Comparison of ENCODE assay signal across 10 mouse cellular contexts in genomic region chr1:79449943-79450342, GRCm38 (mm10). TPM values are rescaled to one million over a fixed set of nuclear protein-coding genes. Genes with fewer than 3 reads are reported as not detected.
DNase-seq lines count a peak whose midpoint lies in the region; ATAC-seq and TF ChIP-seq lines count a peak whose summit lies in the region.
"Had no signal": no experiment of that assay in that cellular context is flagged by ENCODE, and none has a peak within 500 bp of the region (broad histone marks: within the 10 kb centered on the region; RNA-seq: fewer than 3 reads in every experiment).

No protein-coding gene starts in this region.

- 25% methylated on average over 6 of the region's 6 CpGs for WGBS in liver, embryonic 11.5 days
- 33% methylated on average over 6 of the region's 6 CpGs for WGBS in liver, postnatal 0 days (ENCODE audit: insufficient replicate concordance)
- WGBS in limb, embryonic 12.5 days = 27% methylated on average over 6 of the region's 6 CpGs

- no peak overlapping the region for H3K4me3 ChIP-seq in liver, embryonic 11.5 days (ENCODE audit: low read depth, low read length)
- no peak overlapping the region for H3K4me3 ChIP-seq in liver, postnatal 0 days (ENCODE audit: low read depth, low read length)
- H3K4me3 ChIP-seq in limb, embryonic 12.5 days (replicated peaks) = no peak overlapping the region

- DNase-seq in frontal cortex, postnatal 25 days (ENCODE audit: low spot score in 2 of 2) = no peak
- DNase-seq in liver, embryonic 11.5 days (ENCODE audit: low spot score) = no peak
- no peak for DNase-seq in liver, postnatal 0 days
- no peak for DNase-seq in ovary, postnatal 36 days (ENCODE audit: low spot score)
- DNase-seq in right cerebral cortex, postnatal 10 days (ENCODE audit: low spot score in 2 of 2) = no peak
- DNase-seq: lung, postnatal 10 days had no signal

- no peak for TF ChIP-seq CTCF in liver, postnatal 0 days (IDR thresholded peaks at IDR 0.05; ENCODE audit: low read depth)

- no peak for TF ChIP-seq EP300 in liver, postnatal 0 days (IDR thresholded peaks at IDR 0.05; ENCODE audit: low read depth)

- no peaks in the 10 kb centered on the region for H3K36me3 ChIP-seq in liver, embryonic 11.5 days (ENCODE audit: control insufficient read depth, insufficient read depth, low read length)
- no peaks in the 10 kb centered on the region for H3K36me3 ChIP-seq in liver, postnatal 0 days (replicated peaks; ENCODE audit: insufficient read depth, low read length)
- no peaks in the 10 kb centered on the region for H3K36me3 ChIP-seq in limb, embryonic 12.5 days

- H3K27me3 ChIP-seq in liver, embryonic 11.5 days (replicated peaks; ENCODE audit: control insufficient read depth, insufficient read depth, low read length) = no peaks in the 10 kb centered on the region
- H3K27me3 ChIP-seq in liver, postnatal 0 days (ENCODE audit: insufficient read depth, low read length) = no peaks in the 10 kb centered on the region
- H3K27me3 ChIP-seq in limb, embryonic 12.5 days = peaks cover 15% of the 10 kb centered on the region; the same call in 1 of the 2 replicates

- H3K27ac ChIP-seq in liver, embryonic 11.5 days (ENCODE audit: low read depth, low read length) = no peak overlapping the region
- H3K27ac ChIP-seq in liver, postnatal 0 days (ENCODE audit: low read depth) = no peak overlapping the region
- no peak overlapping the region for H3K27ac ChIP-seq in limb, embryonic 12.5 days

- H3K4me1 ChIP-seq in liver, embryonic 11.5 days (replicated peaks; ENCODE audit: control insufficient read depth, insufficient read depth, low read length) = no peaks in the 10 kb centered on the region
- H3K4me1 ChIP-seq in liver, postnatal 0 days (ENCODE audit: insufficient read depth) = no peaks in the 10 kb centered on the region
- no peaks in the 10 kb centered on the region for H3K4me1 ChIP-seq in limb, embryonic 12.5 days (replicated peaks)

- no peaks in the 10 kb centered on the region for H3K9me3 ChIP-seq in liver, embryonic 11.5 days (ENCODE audit: control insufficient read depth, low read length)
- no peaks in the 10 kb centered on the region for H3K9me3 ChIP-seq in liver, postnatal 0 days (ENCODE audit: low read length)
- no peaks in the 10 kb centered on the region for H3K9me3 ChIP-seq in limb, embryonic 12.5 days

- H3K4me2 ChIP-seq in liver, embryonic 11.5 days = 0 out of 2 replicates have a peak overlapping the region, but pooled peaks have one; percentile 3
- H3K4me2 ChIP-seq in liver, postnatal 0 days (ENCODE audit: low read depth, low read length) = no peak overlapping the region
- peak overlapping the region; percentile 37 for H3K4me2 ChIP-seq in limb, embryonic 12.5 days

- peak; percentile 34 for ATAC-seq in frontal cortex, adult (ENCODE audit: low TSS enrichment)
- ATAC-seq in liver, embryonic 11.5 days (replicated peaks; ENCODE audit: low FRiP score) = no peak
- ATAC-seq in liver, postnatal 0 days = no peak
- ATAC-seq in limb, embryonic 12.5 days (ENCODE audit: insufficient number of reproducible peaks, insufficient read depth, low FRiP score, low TSS enrichment, low read depth) = no peak
- no peak for ATAC-seq in megakaryocyte progenitor cell, adult 5-6 weeks (replicated peaks; ENCODE audit: poor library complexity)

- H3K9ac ChIP-seq in liver, embryonic 11.5 days (ENCODE audit: low read depth, low read length) = no peak overlapping the region
- H3K9ac ChIP-seq in liver, postnatal 0 days (replicated peaks) = no peak overlapping the region
- no peak overlapping the region for H3K9ac ChIP-seq in limb, embryonic 12.5 days (replicated peaks)

RNA-seq across cellular contexts. Expression of gene Scg2, which starts 10.0 kb away (rescaled TPM):
- 0.21 and 0.22 TPM in 2 replicates for polyA plus RNA-seq in liver, embryonic 11.5 days (2014; fragmentation: Nextera tagmentation; extraction: Ambion mirVana)
- polyA plus RNA-seq in liver, postnatal 0 days (2015; fragmentation: Nextera tagmentation; extraction: Ambion mirVana) = 0.05 and 0.07 TPM in 2 replicates
- 0.15 and 0.22 TPM in 2 replicates for polyA plus RNA-seq in limb, embryonic 12.5 days (2016; fragmentation: Nextera tagmentation; extraction: Ambion mirVana)
- not detected in 2 replicates for total RNA-seq in megakaryocyte progenitor cell, adult 5-6 weeks (2015)
- not detected in 2 replicates for total RNA-seq in megakaryocyte progenitor cell, adult 5-6 weeks (2017)
- total RNA-seq: hematopoietic stem cell, adult 5-6 weeks had no signal
